Mouse (Mus musculus): ENCODE data around the gene Clk4. TPM values are rescaled to one million over a fixed set of nuclear protein-coding genes. Genes with fewer than 3 reads are reported as not detected.
A peak's percentile ranks its signal among the peaks of the same experiment; 100 is the strongest.

Clk4 gene
- total RNA-seq, 2 experiments from 2014 or later: 84.2 to 110 TPM

DNA sequence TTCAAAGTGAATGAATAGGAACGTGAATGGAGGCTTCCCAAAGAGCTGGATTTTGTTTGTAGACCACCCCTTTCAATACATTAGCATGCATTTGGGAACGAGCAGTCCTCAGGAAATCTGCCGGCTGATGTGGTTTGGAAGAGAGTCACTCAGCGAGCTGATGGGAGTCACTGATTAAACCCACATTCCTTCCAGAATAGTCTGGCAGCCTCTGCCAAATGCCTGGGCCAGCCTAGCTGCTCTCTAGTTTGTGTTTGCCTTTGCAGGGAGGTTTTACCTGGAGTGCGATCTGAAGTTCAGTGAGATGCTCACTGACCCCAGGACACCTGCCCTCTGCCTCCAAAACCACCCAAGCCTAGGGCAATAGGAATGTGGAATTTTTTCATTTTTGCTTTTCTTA is 46.8 kb downstream of the Clk4 start:
- no peak for DNase-seq

DNA sequence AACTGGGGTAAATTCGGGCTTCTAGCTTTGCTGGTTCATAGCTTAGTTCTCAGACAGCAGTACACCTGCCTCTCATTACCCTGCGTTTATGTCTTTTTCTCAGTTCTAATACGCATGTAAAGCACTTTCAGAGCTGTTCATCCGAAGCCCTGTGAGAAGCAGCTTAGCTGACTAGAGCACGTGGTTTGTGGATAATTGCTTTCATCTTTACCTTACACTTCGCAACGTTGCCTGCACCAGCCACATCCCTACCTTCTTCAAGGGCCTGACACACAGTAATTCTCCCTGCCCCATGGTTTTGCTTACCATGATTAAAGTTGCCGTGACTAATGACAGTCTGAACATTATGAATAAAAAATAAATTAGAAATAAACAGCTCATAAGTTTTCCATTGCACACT is 50.3 kb downstream of the Clk4 start:
- DNase-seq: no peak

DNA sequence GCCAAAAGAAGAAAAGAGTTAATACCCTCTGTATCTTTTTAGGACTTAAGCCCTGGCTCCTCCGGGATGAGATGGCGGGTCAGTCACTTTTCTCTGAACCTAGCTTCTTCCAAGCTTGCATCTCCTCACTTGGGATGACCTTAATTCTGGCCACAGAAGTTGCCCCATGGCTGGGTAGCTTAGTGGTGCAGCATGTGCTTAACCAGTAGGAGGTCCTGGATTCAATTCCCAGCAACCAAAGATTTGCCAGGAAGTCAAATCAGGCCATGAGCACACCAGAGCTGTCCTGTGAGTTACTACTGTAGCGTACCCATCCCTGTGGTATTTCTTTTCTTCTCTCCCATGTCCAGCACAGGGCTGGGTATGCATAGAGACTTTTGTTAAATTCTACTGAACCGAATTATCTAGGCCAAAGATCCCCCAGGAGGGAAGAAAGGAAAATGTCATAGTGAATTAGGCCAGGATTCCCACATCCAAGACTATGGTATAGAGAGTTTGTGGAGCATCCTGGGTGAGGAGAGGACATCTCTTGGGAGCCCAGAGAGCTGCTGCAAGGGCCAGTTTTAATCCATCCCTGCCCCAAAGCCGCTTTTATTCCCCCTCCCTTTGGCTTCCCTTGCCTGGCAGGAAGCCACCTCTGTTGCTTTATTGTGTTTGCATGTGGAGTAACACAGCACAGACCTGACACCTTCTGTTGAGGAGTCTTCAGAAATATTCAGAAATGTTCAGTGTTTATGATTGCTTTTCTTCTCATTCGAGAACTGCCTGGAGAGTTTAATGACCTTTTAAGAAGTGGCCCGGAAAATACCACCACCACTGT is 54.7 kb downstream of the Clk4 start:
- DNase-seq: no peak

DNA sequence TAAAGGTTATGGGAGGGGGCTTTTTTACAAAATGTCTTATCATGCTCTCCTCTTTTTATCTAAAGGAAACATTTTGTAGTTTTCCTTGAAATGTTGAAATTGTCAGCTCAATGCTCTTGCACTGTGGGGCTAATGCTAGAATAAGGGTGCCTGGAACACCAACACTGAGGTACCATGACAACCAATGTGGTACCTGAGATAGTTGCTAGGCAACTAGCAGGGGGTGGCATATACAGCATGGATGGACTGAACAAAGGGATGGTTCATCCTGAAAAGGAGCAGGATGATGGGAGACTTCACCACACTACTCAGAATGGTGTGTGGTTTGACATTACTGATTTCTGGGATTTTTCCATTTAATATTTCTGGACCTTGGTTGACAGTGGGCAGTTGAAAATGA is 59.1 kb downstream of the Clk4 start:
- no peak for DNase-seq

DNA sequence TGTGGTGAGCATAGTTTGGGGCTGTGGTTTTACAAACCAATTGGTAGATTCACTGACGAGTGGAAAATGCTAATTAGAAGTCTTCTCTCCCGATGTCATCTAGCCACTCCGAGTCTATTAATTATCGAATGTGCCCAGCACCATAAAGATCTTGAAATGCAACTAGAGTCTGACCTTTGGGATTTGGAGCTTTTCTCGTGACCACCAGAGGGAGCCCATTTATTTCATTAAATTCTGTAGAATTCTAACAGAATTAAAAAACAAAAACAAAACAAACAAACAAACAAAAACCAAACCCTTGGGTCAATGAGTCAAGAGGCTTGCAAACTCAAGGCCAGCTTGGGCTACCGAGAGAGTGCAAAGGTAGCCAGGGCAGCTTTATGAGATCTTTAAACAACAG is 65.4 kb downstream of the Clk4 start:
- DNase-seq: peak in 1 of 2 experiments; percentile 29

DNA sequence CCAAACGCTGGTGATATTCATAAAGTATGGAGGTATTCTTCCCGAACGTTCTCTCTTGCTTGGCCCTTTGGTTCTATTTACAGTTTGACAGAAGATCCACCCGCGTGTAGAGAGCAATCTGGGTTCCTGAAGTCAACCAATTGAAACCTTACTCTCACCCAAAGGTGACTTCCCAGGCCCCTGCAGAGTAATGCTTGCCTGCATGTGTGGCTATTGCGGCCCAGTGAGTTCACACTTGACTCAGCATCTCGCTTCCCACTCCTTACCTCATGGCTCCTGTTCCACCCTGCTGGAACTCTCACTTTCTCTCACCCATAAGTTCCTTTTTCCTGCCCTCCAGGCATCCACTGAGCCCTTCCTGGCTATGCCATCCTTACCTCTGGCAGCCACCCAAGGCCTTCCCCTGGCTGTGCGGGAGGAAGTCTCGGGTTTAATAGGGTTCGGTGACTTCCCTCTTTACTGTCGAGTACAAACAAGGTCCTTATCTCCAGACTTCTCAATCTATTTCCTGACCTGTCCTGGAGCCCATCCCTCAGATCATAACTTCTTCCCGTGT is 66.9 kb downstream of the Clk4 start:
- peak; percentile 50 to 59 for DNase-seq

DNA sequence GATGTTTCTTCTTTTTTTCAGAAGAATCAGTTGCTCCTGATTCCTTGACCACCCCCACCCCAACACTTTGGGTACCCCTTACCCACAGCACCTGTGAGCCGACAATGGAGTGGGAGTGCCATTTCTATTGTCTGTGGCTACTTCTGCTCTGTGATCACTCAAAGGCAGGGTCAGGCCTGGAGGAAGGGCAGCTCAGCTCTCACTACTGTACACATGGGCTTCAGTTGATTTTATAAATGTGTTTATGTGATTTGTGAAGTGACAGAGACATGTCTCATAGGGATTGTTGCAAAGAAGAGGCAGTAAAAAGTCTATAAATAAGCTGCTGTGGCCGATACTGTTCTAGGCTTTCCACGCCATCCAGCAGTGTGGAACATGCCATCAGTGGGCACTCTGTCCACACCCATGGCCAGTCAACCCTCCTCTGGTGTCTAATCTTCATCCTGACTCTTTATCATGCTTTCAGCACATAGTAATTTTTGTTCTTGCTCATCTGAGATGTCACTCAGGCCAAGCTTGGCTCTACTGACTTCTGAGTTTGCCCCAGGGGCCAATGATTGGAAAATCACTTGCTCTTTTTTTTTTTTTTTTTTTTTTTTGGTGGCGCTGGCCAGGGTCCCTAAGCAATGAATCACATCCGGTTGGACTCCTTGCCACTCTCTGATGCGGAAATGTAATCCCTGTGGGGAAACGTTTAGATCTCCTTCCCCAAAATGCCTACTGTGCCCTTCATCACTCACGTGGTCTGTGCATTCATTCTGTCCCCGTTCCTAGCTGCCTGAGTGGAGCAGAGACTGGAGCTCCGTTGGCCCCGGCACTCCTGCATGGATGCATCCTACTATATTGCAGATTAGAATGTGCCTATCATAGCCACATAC is 68.5 kb downstream of the Clk4 start:
- no peak for DNase-seq

Other genes starting within 250 kb of the Clk4 start
- gene Olfr54, start 247.5 kb upstream of the Clk4 start, total RNA-seq (2021): under 1 TPM; 0.33 to 0.76 TPM
- not detected for gene Olfr1375, start 213.6 kb upstream of the Clk4 start, total RNA-seq (2021)
- 1 to 10 TPM; 4.8 to 6.4 TPM for gene Zfp354a, start 202.5 kb upstream of the Clk4 start, total RNA-seq (2021)
- not detected for gene Gm12569, start 41.3 kb upstream of the Clk4 start, total RNA-seq (2021)
- not detected for gene BC049762, start 1.3 kb downstream of the Clk4 start, total RNA-seq (2021)
- 1 to 10 TPM; 2.6 to 7.0 TPM for gene Col23a1, start 28.2 kb downstream of the Clk4 start, total RNA-seq (2021)